Mouse (Mus musculus): ENCODE data around the gene Zmiz1. TPM values are rescaled to one million over a fixed set of nuclear protein-coding genes. Genes with fewer than 3 reads are reported as not detected.

The Zmiz1 gene
- polyA plus RNA-seq, 1 experiment = 34.5 TPM

DNA sequence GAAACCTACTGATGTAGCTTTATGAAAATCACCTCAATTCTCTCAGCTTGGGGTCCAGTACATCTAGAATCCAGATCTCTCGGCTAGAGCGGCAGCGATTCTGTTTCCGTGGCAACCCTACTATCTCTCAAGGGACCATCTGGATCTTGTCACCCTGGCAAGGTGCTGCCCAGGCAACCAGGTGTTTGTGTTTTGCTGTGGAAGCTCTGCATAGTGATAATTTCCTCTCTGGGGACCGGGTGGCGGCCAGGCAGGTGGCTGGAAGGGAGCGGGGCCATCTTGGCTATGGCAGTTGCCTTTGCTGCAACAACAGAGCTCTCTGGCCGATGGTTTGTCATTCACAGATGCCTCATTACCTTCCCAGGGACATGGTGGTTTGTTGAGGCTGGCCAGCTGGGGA lies 134.9 kb downstream of the Zmiz1 start:
- Histone ChIP-seq H3K27me3 (ENCODE audit: control insufficient read depth, insufficient read depth, insufficient read length) (no peaks in the 10 kb centered on the region), H3K4me3 (no peak overlapping the region), H3ac (ENCODE audit: control insufficient read depth, insufficient read length) (no peak overlapping the region), H3K79me2 (ENCODE audit: control insufficient read depth, insufficient read depth) (no peaks in the 10 kb centered on the region), H3K4me2 (ENCODE audit: low read depth) (no peak overlapping the region), H3K36me3 (ENCODE audit: control insufficient read depth, insufficient read depth) (peaks cover 5% of the 10 kb centered on the region)
- TF ChIP-seq TCF3 (IDR thresholded peaks at IDR 0.05; ENCODE audit: insufficient read length, low read depth) (no peak), POLR2A (IDR thresholded peaks at IDR 0.05; ENCODE audit: insufficient read length, low read depth) (no peak), MYOD1 (IDR thresholded peaks at IDR 0.05; ENCODE audit: control insufficient read depth in 1 of 3, insufficient read length in 2 of 3, low read depth in 2 of 3) (no peak), MYOG (IDR thresholded peaks at IDR 0.05; ENCODE audit: control insufficient read depth in 1 of 3, insufficient read depth in 1 of 3, insufficient read length in 2 of 3, low read depth in 2 of 3) (no peak), SRF (IDR thresholded peaks at IDR 0.05; ENCODE audit: control insufficient read depth, insufficient read length, low read depth) (no peak), CEBPB (IDR thresholded peaks at IDR 0.05; ENCODE audit: insufficient read depth, poor library complexity, severe bottlenecking) (no peak), REST (IDR thresholded peaks at IDR 0.05; ENCODE audit: insufficient read depth, insufficient read length) (no peak), TCF12 (IDR thresholded peaks at IDR 0.05; ENCODE audit: insufficient read depth, poor library complexity, severe bottlenecking) (no peak), USF1 (IDR thresholded peaks at IDR 0.05; ENCODE audit: low read depth) (no peak), MAX (IDR thresholded peaks at IDR 0.05; ENCODE audit: low read depth) (no peak), POLR2AphosphoS2 (IDR thresholded peaks at IDR 0.05; ENCODE audit: insufficient read length, low read depth) (no peak), E2F4 (IDR thresholded peaks at IDR 0.05; ENCODE audit: insufficient read depth) (no peak)

DNA sequence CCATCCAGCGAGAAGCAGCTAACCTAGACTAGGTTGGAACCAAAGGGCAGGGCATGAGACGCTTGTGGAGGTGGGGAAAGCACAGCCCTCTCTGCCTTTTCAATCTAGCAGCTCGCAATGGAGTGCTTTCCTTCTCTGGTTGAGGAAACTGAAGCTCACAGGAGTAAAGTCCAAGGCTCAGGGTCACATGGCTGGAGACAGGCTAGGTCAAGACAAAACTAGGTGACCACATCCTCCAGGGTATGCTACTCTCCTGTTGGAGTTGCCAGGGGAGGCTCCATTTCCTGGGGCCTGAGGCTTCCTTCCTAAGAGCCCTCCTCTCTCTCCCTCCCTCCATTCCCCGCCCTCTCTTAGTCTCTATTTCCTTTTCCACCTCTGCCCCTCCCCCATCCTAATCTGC lies 135.6 kb downstream of the Zmiz1 start:
- TF ChIP-seq POLR2A (IDR thresholded peaks at IDR 0.05; ENCODE audit: insufficient read length, low read depth) = no peak
- TF ChIP-seq TCF12 (IDR thresholded peaks at IDR 0.05; ENCODE audit: insufficient read depth, poor library complexity, severe bottlenecking) = no peak
- no peak for TF ChIP-seq USF1 (IDR thresholded peaks at IDR 0.05; ENCODE audit: low read depth)
- TF ChIP-seq MAX (IDR thresholded peaks at IDR 0.05; ENCODE audit: low read depth) = no peak
- no peak for TF ChIP-seq SRF (IDR thresholded peaks at IDR 0.05; ENCODE audit: control insufficient read depth, insufficient read length, low read depth)
- TF ChIP-seq CEBPB (IDR thresholded peaks at IDR 0.05; ENCODE audit: insufficient read depth, poor library complexity, severe bottlenecking) = no peak
- peaks cover 5% of the 10 kb centered on the region for H3K36me3 ChIP-seq (ENCODE audit: control insufficient read depth, insufficient read depth)
- no peak overlapping the region for H3K4me2 ChIP-seq (ENCODE audit: low read depth)
- no peaks in the 10 kb centered on the region for H3K79me2 ChIP-seq (ENCODE audit: control insufficient read depth, insufficient read depth)
- H3K4me3 ChIP-seq = no peak overlapping the region
- no peak overlapping the region for H3ac ChIP-seq (ENCODE audit: control insufficient read depth, insufficient read length)
- H3K27me3 ChIP-seq (ENCODE audit: control insufficient read depth, insufficient read depth, insufficient read length) = no peaks in the 10 kb centered on the region

DNA sequence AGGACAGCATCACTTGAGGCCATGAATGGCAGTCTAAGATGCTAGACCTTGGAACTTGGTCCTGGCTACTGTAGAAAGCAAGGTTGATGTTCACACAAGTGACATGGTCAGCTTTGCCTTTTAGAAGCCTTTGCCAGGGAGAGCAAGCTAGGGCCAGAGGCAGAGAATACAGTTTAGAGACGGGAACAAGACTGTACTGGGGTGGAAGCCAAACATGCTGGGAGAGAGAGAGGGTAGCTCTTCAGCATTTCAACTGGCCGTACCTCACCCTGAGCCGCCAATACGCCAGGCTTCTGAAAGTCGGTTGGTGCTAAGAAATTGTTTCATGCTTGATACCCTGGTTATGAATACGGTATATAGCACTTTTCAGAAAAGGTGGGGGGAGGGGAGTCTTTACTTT lies 140.0 kb downstream of the Zmiz1 start:
- peaks cover 8% of the 10 kb centered on the region for H3K36me3 ChIP-seq (ENCODE audit: control insufficient read depth, insufficient read depth)
- no peak overlapping the region for H3ac ChIP-seq (ENCODE audit: control insufficient read depth, insufficient read length)
- H3K27me3 ChIP-seq (ENCODE audit: control insufficient read depth, insufficient read depth, insufficient read length) = no peaks in the 10 kb centered on the region
- peaks cover under 1% of the 10 kb centered on the region for H3K79me2 ChIP-seq (ENCODE audit: control insufficient read depth, insufficient read depth)
- TF ChIP-seq REST (IDR thresholded peaks at IDR 0.05; ENCODE audit: insufficient read depth, insufficient read length) = no peak
- no peak for TF ChIP-seq SRF (IDR thresholded peaks at IDR 0.05; ENCODE audit: control insufficient read depth, insufficient read length, low read depth)
- TF ChIP-seq MYOG (IDR thresholded peaks at IDR 0.05; ENCODE audit: control insufficient read depth in 1 of 3, insufficient read depth in 1 of 3, insufficient read length in 2 of 3, low read depth in 2 of 3) = no peak
- no peak for TF ChIP-seq TCF3 (IDR thresholded peaks at IDR 0.05; ENCODE audit: insufficient read length, low read depth)
- TF ChIP-seq E2F4 (IDR thresholded peaks at IDR 0.05; ENCODE audit: insufficient read depth) = no peak
- no peak for TF ChIP-seq USF1 (IDR thresholded peaks at IDR 0.05; ENCODE audit: low read depth)
- H3K4me2 ChIP-seq (ENCODE audit: low read depth) = no peak overlapping the region
- H3K4me3 ChIP-seq = no peak overlapping the region

DNA sequence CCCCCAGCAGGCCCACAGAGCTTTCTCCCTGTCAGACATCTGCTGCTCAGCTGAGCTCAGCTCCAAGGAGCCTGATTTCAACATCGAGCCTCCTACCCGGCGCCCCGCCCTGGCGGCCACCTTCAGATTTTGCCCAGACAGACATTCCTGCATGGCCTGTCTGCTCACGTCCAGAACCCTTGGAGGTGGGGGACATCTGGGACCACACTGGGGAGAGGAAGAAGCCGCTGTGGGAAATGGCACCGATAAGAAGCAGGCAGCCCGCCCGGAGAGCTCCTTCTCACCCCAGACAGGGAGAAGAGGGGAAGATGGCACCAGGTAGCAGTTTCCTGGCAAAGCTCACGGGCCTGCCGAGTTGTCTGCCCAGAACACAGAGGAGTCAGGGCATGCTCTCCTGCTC lies 140.9 kb downstream of the Zmiz1 start:
- Histone ChIP-seq H3K27me3 (ENCODE audit: control insufficient read depth, insufficient read depth, insufficient read length) (no peaks in the 10 kb centered on the region), H3K4me2 (ENCODE audit: low read depth) (no peak overlapping the region), H3K4me3 (no peak overlapping the region), H3K79me2 (ENCODE audit: control insufficient read depth, insufficient read depth) (peaks cover 5% of the 10 kb centered on the region), H3K36me3 (ENCODE audit: control insufficient read depth, insufficient read depth) (peaks cover 8% of the 10 kb centered on the region), H3ac (ENCODE audit: control insufficient read depth, insufficient read length) (no peak overlapping the region)
- no peak for TF ChIP-seq TCF12 (IDR thresholded peaks at IDR 0.05; ENCODE audit: insufficient read depth, poor library complexity, severe bottlenecking)
- TF ChIP-seq TCF3 (IDR thresholded peaks at IDR 0.05; ENCODE audit: insufficient read length, low read depth) = no peak
- no peak for TF ChIP-seq POLR2A (IDR thresholded peaks at IDR 0.05; ENCODE audit: insufficient read length, low read depth)
- no peak for TF ChIP-seq REST (IDR thresholded peaks at IDR 0.05; ENCODE audit: insufficient read depth, insufficient read length)
- TF ChIP-seq CEBPB (IDR thresholded peaks at IDR 0.05; ENCODE audit: insufficient read depth, poor library complexity, severe bottlenecking) = no peak
- no peak for TF ChIP-seq SRF (IDR thresholded peaks at IDR 0.05; ENCODE audit: control insufficient read depth, insufficient read length, low read depth)
- TF ChIP-seq MAX (IDR thresholded peaks at IDR 0.05; ENCODE audit: low read depth) = no peak
- TF ChIP-seq MYOG (IDR thresholded peaks at IDR 0.05; ENCODE audit: control insufficient read depth in 1 of 3, insufficient read depth in 1 of 3, insufficient read length in 2 of 3, low read depth in 2 of 3) = no peak
- no peak for TF ChIP-seq E2F4 (IDR thresholded peaks at IDR 0.05; ENCODE audit: insufficient read depth)

DNA sequence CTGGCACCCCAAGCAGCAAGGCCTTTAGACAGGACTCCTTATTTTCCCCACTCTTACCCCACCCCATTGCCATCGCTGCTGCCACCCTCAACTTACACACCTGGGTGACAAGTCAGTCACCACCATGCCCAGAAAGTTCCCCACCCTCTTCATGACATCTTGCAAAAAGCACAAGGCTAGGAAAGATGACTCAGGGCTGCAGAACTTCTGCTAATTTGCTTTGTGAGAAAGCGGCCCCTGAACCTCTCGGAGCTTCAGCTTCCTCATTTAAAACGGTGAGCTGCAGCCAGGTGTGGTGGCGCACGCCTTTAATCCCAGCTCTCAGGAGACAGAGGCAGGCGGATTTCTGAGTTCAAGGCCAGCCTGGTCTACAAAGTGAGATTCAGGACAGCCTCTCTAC lies 141.4 kb downstream of the Zmiz1 start:
- Histone ChIP-seq H3K36me3 (ENCODE audit: control insufficient read depth, insufficient read depth) (peaks cover 8% of the 10 kb centered on the region), H3K4me2 (ENCODE audit: low read depth) (no peak overlapping the region), H3ac (ENCODE audit: control insufficient read depth, insufficient read length) (no peak overlapping the region), H3K27me3 (ENCODE audit: control insufficient read depth, insufficient read depth, insufficient read length) (no peaks in the 10 kb centered on the region), H3K79me2 (ENCODE audit: control insufficient read depth, insufficient read depth) (peaks cover 5% of the 10 kb centered on the region), H3K4me3 (no peak overlapping the region)
- no peak for TF ChIP-seq E2F4 (IDR thresholded peaks at IDR 0.05; ENCODE audit: insufficient read depth)
- TF ChIP-seq SRF (IDR thresholded peaks at IDR 0.05; ENCODE audit: control insufficient read depth, insufficient read length, low read depth) = no peak
- no peak for TF ChIP-seq TCF12 (IDR thresholded peaks at IDR 0.05; ENCODE audit: insufficient read depth, poor library complexity, severe bottlenecking)
- TF ChIP-seq MYOD1 (IDR thresholded peaks at IDR 0.05; ENCODE audit: control insufficient read depth in 1 of 3, insufficient read length in 2 of 3, low read depth in 2 of 3) = no peak
- TF ChIP-seq MAX (IDR thresholded peaks at IDR 0.05; ENCODE audit: low read depth) = no peak
- TF ChIP-seq REST (IDR thresholded peaks at IDR 0.05; ENCODE audit: insufficient read depth, insufficient read length) = no peak
- no peak for TF ChIP-seq POLR2A (IDR thresholded peaks at IDR 0.05; ENCODE audit: insufficient read length, low read depth)
- TF ChIP-seq MYOG (IDR thresholded peaks at IDR 0.05; ENCODE audit: control insufficient read depth in 1 of 3, insufficient read depth in 1 of 3, insufficient read length in 2 of 3, low read depth in 2 of 3) = no peak
- TF ChIP-seq USF1 (IDR thresholded peaks at IDR 0.05; ENCODE audit: low read depth) = no peak
- TF ChIP-seq CEBPB (IDR thresholded peaks at IDR 0.05; ENCODE audit: insufficient read depth, poor library complexity, severe bottlenecking) = no peak
- no peak for TF ChIP-seq TCF3 (IDR thresholded peaks at IDR 0.05; ENCODE audit: insufficient read length, low read depth)
- TF ChIP-seq POLR2AphosphoS2 (IDR thresholded peaks at IDR 0.05; ENCODE audit: insufficient read length, low read depth) = no peak
